Mouse (Mus musculus) bone marrow, adult 2 months (tissue): ENCODE data around the gene Myh10. TPM values are rescaled to one million over a fixed set of nuclear protein-coding genes. Genes with fewer than 3 reads are reported as not detected.
"Not testable (repeated sequence)": the region's sequence is repeated elsewhere in the genome, so short reads cannot be mapped to it uniquely, and the experiment has no call there.

Source experiments
- H3K27ac ChIP-seq: fragments of 200-500 bp; 2 replicates; pipeline ENCODE4 v1.5.1; 2012; ENCODE audit warnings: low read depth, mild to moderate bottlenecking, control low read depth, inconsistent platforms, low read length; ENCODE audit not compliant: control insufficient read depth, poor library complexity, insufficient read depth
- H3K4me1 ChIP-seq: fragments of 200-500 bp; 2 replicates; pipeline ENCODE4 v1.6.1; 2011; ENCODE audit warnings: low read length; ENCODE audit not compliant: control insufficient read depth, insufficient read depth
- H3K4me3 ChIP-seq: fragments of 200-500 bp; replicated peaks from 2 replicates; pipeline ENCODE3; 2011; ENCODE audit warnings: mild to moderate bottlenecking, low read depth, low read length, control low read depth; ENCODE audit not compliant: control insufficient read depth
- CTCF ChIP-seq: fragments of 200-500 bp; IDR thresholded peaks from 2 replicates; pipeline ENCODE4 v1.5.1; 2011; ENCODE audit warnings: low read length, control low read depth; ENCODE audit not compliant: control insufficient read depth, insufficient read depth
- POLR2A ChIP-seq: fragments of 200-500 bp; IDR thresholded peaks from 2 replicates; pipeline ENCODE4 v1.6.1; 2011; ENCODE audit warnings: low read depth, mild to moderate bottlenecking, control low read depth, low read length, borderline replicate concordance; ENCODE audit not compliant: control insufficient read depth
- WGBS: fragments of 180-500 bp; shearing (Covaris S2); methylation state at CpG from one replicate; pipeline ENCODE4 v1.1.7; 2018; 5-methylcytosine and 5-hydroxymethylcytosine counted together
- polyA plus RNA-seq: library from polyadenylated mRNA; stranded (reverse); fragments of >200 nt; gene quantifications from 2 replicates; pipeline ENCODE4 v1.2.4, GENCODE M21; 2011; ENCODE audit warnings: low replicate concordance; ENCODE audit not compliant: missing spikeins, insufficient read depth, insufficient read length

Gene Myh10
- polyA plus RNA-seq, 1 experiment: 26.7 TPM

GRCm38 (mm10) chr11:68730792-68731191 lies 39.4 kb downstream of the Myh10 start:
- TF ChIP-seq POLR2A (no peak), CTCF (no peak)
- WGBS: 85% methylated on average over 5 of the region's 5 CpGs
- Histone ChIP-seq H3K4me3 (no peak overlapping the region), H3K4me1 (no peaks in the 10 kb centered on the region), H3K27ac (no peak overlapping the region)

GRCm38 (mm10) chr11:68732066-68732465 lies 40.7 kb downstream of the Myh10 start:
- 91% methylated on average over 6 of the region's 6 CpGs for WGBS
- Histone ChIP-seq H3K4me3 (no peak overlapping the region), H3K4me1 (no peaks in the 10 kb centered on the region), H3K27ac (no peak overlapping the region)
- no peak for TF ChIP-seq CTCF
- TF ChIP-seq POLR2A: no peak

GRCm38 (mm10) chr11:68733401-68733800 lies 42.0 kb downstream of the Myh10 start:
- H3K4me1 ChIP-seq, H3K4me3 ChIP-seq, H3K27ac ChIP-seq: not testable (repeated sequence)
- 89% methylated on average over 3 of the region's 3 CpGs for WGBS

GRCm38 (mm10) chr11:68739509-68739908 lies 48.1 kb downstream of the Myh10 start:
- Histone ChIP-seq H3K4me1 (no peaks in the 10 kb centered on the region), H3K27ac (no peak overlapping the region), H3K4me3 (no peak overlapping the region)
- 89% methylated on average over 7 of the region's 7 CpGs for WGBS
- TF ChIP-seq CTCF (no peak), POLR2A (no peak)

- H3K4me3 ChIP-seq: no peak overlapping the region
- no peak for TF ChIP-seq CTCF
- no peak for TF ChIP-seq POLR2A
- H3K27ac ChIP-seq: no peak overlapping the region
- H3K4me1 ChIP-seq: no peaks in the 10 kb centered on the region
- WGBS: 84% methylated on average over 2 of the region's 2 CpGs
Observed at GRCm38 (mm10) chr11:68742658-68743057, 51.3 kb downstream of the Myh10 start.

- H3K4me1 ChIP-seq: no peaks in the 10 kb centered on the region
- no peak overlapping the region for H3K27ac ChIP-seq
- no peak overlapping the region for H3K4me3 ChIP-seq
- WGBS: 88% methylated on average over 3 of the region's 3 CpGs
- TF ChIP-seq CTCF (no peak), POLR2A (no peak)
Observed at GRCm38 (mm10) chr11:68744150-68744549, 52.8 kb downstream of the Myh10 start.

GRCm38 (mm10) chr11:68745374-68746200 lies 54.2 kb downstream of the Myh10 start:
- no peak for TF ChIP-seq CTCF
- no peak for TF ChIP-seq POLR2A
- Histone ChIP-seq H3K4me3 (no peak overlapping the region), H3K4me1 (no peaks in the 10 kb centered on the region), H3K27ac (no peak overlapping the region)
- WGBS: 82% methylated on average over 16 of the region's 16 CpGs

GRCm38 (mm10) chr11:68748121-68748520 lies 56.8 kb downstream of the Myh10 start:
- TF ChIP-seq CTCF (no peak), POLR2A (no peak)
- Histone ChIP-seq H3K4me3 (no peak overlapping the region), H3K4me1 (no peaks in the 10 kb centered on the region), H3K27ac (no peak overlapping the region)
- WGBS: 70% methylated on average over 5 of the region's 5 CpGs

GRCm38 (mm10) chr11:68750206-68750605 lies 58.8 kb downstream of the Myh10 start:
- 82% methylated on average over 2 of the region's 2 CpGs for WGBS
- no peak overlapping the region for H3K4me3 ChIP-seq
- no peaks in the 10 kb centered on the region for H3K4me1 ChIP-seq
- no peak for TF ChIP-seq CTCF
- no peak for TF ChIP-seq POLR2A
- H3K27ac ChIP-seq: no peak overlapping the region
